Mouse (Mus musculus): ENCODE measurements at regions not wholly inside any gene's neighbourhood (a gene's known extent, or its start where the extent isn't known, plus 50 kb on each side); places are given as distances from the start of the nearest gene placed in this dataset.

GRCm38 (mm10) chr5:45103763-45104428 lies 304.4 kb upstream of the Ldb2 start:
- TF ChIP-seq CTCF (IDR thresholded peaks at IDR 0.05; ENCODE audit: control insufficient read depth, insufficient read depth, low read length) (no peak), POLR2A (IDR thresholded peaks at IDR 0.05; ENCODE audit: borderline replicate concordance, control insufficient read depth, low read depth, low read length) (no peak)
